Mouse (Mus musculus) neural tube, embryonic 14.5 days (tissue): Measurements from ENCODE around the gene Avil. TPM values are rescaled to one million over a fixed set of nuclear protein-coding genes. Genes with fewer than 3 reads are reported as not detected.
"Not testable (repeated sequence)": the region's sequence is repeated elsewhere in the genome, so short reads cannot be mapped to it uniquely, and the experiment has no call there.

Experiments used
- ATAC-seq: fragments of 200-750 bp; cut with Nextera tagmentation; 2 replicates; pipeline ENCODE4 v1.8.0; 2017; ENCODE audit warnings: low read depth, mild to moderate bottlenecking, moderate TSS enrichment, moderate library complexity
- H3K27ac ChIP-seq: fragments of 300-500 bp; sonication (generic); 2 replicates; pipeline ENCODE4 v1.5.1; 2014; ENCODE audit warnings: low read depth, mild to moderate bottlenecking, control low read depth, low read length, moderate library complexity, mixed read lengths
- H3K27me3 ChIP-seq: fragments of 300-500 bp; sonication (generic); 2 replicates; pipeline ENCODE4 v1.6.1; 2014; ENCODE audit warnings: low read length; ENCODE audit not compliant: control insufficient read depth, insufficient read depth
- H3K36me3 ChIP-seq: fragments of 300-500 bp; sonication (generic); 2 replicates; pipeline ENCODE4 v1.6.1; 2014; ENCODE audit warnings: low read length, mixed read lengths; ENCODE audit not compliant: control insufficient read depth, insufficient read depth
- H3K4me1 ChIP-seq: fragments of 300-500 bp; sonication (generic); 2 replicates; pipeline ENCODE4 v1.6.1; 2014; ENCODE audit warnings: low read length; ENCODE audit not compliant: control insufficient read depth, insufficient read depth
- H3K4me2 ChIP-seq: fragments of 300-500 bp; sonication (generic); 2 replicates; pipeline ENCODE4 v1.6.1; 2014; ENCODE audit warnings: mild to moderate bottlenecking, low read depth, low read length, control low read depth
- H3K4me3 ChIP-seq: fragments of 300-500 bp; sonication (generic); 2 replicates; pipeline ENCODE4 v1.5.1; 2014; ENCODE audit warnings: low read depth, low read length, control low read depth, mixed read lengths
- H3K9ac ChIP-seq: fragments of 300-500 bp; sonication (generic); replicated peaks from 2 replicates; pipeline ENCODE4 v1.6.1; 2014; ENCODE audit warnings: low read depth, mild to moderate bottlenecking, control low read depth, low read length, mixed read lengths
- H3K9me3 ChIP-seq: fragments of 300-500 bp; sonication (generic); 2 replicates; pipeline ENCODE4 v1.6.1; 2016; ENCODE audit warnings: low read length; ENCODE audit not compliant: control insufficient read depth
- WGBS: fragments of 180-500 bp; shearing (Covaris S2); extraction: QIAGEN DNeasy Blood & Tissue Kit; methylation state at CpG from one replicate; pipeline ENCODE4 v1.1.7; 2014; 5-methylcytosine and 5-hydroxymethylcytosine counted together
- polyA plus RNA-seq: library from polyadenylated mRNA; unstranded; fragments of >200 nt; fragmentation: Nextera tagmentation; extraction: Ambion mirVana; gene quantifications from 2 replicates; pipeline ENCODE4 v1.2.1, GENCODE M21; 2014

Gene Avil
- polyA plus RNA-seq, 1 experiment from 2014 or later: 0.15 TPM

DNA sequence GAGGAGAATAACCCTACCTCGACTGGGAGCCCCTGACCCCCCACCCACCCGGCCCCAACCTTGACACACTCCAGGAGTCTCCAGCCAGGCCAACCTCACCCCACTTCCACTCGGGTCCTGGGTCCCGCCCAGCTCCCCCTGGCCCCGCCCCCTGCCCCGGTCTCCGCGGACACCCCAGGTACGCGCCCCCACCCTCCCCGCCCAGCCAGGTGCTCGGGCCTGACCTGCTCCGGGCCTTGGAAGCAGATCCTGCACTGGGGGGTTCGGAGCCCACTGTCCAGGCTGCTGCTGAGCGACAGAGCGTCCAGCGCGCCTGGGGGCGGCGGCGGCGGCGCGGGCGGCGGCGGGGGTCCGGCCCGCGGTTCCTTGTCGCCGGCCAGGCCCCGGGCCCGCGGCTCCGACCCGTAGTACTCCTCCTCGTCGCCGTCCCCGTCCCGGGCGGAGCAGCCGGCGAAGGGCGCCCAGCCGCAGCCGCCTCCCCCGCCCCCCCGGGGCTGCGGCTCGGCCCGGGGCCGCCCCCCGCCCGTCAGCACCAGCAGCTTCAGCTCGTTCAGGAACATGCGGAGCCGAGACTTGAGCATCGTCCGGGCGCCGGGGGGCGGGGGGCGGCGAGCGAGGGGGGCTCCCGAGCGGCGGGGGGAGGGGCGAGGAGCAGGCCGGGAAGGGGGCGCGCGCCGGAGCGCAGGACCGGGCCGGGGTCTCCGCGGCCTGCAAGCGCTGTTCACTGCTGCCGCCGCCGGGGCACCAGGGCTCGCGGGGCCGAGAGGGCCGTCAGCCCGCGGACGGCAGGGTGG lies 58.9 kb downstream of the Avil start:
- Histone ChIP-seq H3K27me3 (no peaks in the 10 kb centered on the region), H3K4me2 (peak overlapping the region; percentile 79), H3K36me3 (peaks cover 19% of the 10 kb centered on the region), H3K4me1 (peaks cover 12% of the 10 kb centered on the region), H3K4me3 (peak overlapping the region; percentile 79), H3K27ac (peak overlapping the region; percentile 96), H3K9me3 (no peaks in the 10 kb centered on the region), H3K9ac (peak overlapping the region; percentile 96)
- under 1% methylated on average over 50 of the region's 92 CpGs for WGBS
- ATAC-seq: no peak

DNA sequence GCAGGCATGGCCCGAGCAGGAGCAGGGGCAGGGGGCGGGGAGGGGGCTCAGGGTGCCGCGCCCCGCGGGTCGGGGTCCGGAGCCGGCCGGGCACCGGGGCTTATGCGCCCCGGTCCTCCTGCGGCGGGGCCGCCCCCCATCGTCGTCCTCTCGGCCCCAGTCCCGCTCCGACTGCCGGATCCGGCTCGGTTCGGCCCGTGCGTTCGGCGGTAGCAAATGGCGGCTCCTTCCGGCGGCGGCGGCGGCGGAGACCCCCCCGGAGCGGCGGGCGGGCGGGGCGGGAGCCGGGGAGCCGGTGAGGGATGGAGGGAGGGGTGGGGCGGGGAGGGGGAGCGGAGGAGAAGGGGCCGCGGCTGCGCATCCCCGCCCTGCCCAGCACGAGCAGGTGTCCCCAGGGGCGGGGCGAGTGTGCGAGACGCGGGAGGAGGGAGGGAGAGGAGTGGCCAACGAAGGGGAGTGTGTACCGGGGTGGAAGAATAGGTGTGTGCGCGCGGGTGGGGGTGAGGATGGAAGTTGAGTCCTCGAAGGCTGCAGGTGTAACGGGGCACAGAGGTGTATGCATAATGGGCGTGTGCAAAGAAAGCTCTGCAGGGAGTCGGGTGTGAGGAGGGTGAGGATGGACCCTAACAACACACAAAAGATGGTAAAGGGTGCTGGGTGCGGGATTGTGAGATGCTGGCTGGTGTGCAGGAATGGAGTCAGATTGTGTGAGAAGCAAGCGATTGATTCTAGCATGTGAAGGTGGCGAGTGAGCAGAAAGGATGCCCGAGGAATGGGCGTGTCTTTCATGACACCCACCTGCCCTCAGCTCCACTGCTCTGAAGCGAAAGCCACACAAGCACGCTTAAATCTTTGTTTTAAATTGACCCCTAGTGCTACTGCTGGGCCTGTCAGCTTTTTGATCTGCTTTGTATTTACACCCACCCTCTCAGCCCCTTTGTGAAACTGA lies 59.7 kb downstream of the Avil start, which contains the start of gene March9:
Gene March9, minus strand, starts transcription at position 217 of the 949 bp plus-strand sequence.
- H3K4me2 ChIP-seq: peak within 1 kb of the TSS; percentile 79
- H3K27ac ChIP-seq: peak within 1 kb of the TSS; percentile 96
- H3K9ac ChIP-seq: peak within 1 kb of the TSS; percentile 96
- no peaks in the 10 kb centered on the region for H3K9me3 ChIP-seq
- under 1% methylated on average over 64 of the region's 72 CpGs for WGBS
- H3K4me3 ChIP-seq: peak within 1 kb of the TSS; percentile 79
- no peaks in the 10 kb centered on the region for H3K27me3 ChIP-seq
- peak; percentile 41 for ATAC-seq
- peaks cover 20% of the 10 kb centered on the region for H3K4me1 ChIP-seq
- H3K36me3 ChIP-seq: peaks cover 21% of the 10 kb centered on the region

DNA sequence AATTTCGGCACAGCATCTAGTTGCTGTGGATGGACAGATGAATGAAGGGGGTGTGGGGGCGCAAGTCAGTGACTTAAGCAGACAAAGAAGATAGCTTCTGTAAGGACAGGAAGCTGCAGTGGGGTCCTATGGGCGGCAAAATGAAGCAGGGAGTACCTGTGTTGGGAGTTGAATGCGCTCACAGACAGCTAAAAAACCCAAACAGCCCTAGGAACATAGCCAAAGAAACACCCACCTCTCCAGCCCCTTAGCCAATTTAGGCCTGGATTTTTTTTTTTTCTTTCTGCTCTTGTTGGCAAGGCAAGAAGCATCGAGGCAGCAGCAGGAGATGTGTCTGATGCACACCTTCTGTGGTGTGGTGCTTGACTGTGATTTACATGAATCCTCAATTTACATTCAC lies 60.6 kb downstream of the Avil start:
- Histone ChIP-seq H3K4me1 (peaks cover 18% of the 10 kb centered on the region), H3K4me2 (peak overlapping the region; percentile 79), H3K27ac (peak overlapping the region; percentile 96), H3K36me3 (peaks cover 21% of the 10 kb centered on the region), H3K9me3 (no peaks in the 10 kb centered on the region), H3K27me3 (no peaks in the 10 kb centered on the region), H3K9ac (peak overlapping the region; percentile 96), H3K4me3 (peak overlapping the region; percentile 79)
- 20% methylated on average over 5 of the region's 5 CpGs for WGBS
- no peak for ATAC-seq

DNA sequence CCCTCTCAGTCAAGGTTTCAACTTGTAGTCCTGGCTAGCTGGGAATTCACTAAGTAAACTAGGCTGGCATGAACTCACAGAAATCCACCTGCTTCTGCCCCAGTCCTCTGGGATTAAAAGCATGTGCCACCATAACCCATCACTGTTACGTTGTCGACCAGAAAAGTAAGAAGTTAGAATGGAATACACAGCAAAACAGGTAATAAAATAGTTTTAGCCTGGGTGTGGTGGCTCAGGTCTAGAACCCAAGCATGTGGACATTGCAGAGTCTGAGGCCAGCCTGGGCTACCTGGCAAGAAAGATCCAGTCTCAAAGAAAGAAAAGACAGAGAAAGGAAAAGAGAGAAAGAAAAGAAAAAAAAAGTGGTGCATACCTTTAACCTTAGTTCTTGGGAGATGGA lies 61.0 kb downstream of the Avil start:
- Histone ChIP-seq H3K4me1 (peaks cover 18% of the 10 kb centered on the region), H3K4me3 (peak overlapping the region; percentile 79), H3K27me3 (no peaks in the 10 kb centered on the region), H3K9me3 (no peaks in the 10 kb centered on the region), H3K36me3 (peaks cover 21% of the 10 kb centered on the region), H3K9ac (no peak overlapping the region), H3K27ac (peak overlapping the region; percentile 96), H3K4me2 (peak overlapping the region; percentile 79; the same call in 1 of the 2 replicates)
- ATAC-seq: no peak
- 69% methylated on average over 2 of the region's 2 CpGs for WGBS

GRCm38 (mm10) chr10:127062101-127062500 lies 61.6 kb downstream of the Avil start:
- not testable (repeated sequence) for ATAC-seq, H3K9ac ChIP-seq, H3K4me2 ChIP-seq, H3K4me3 ChIP-seq, H3K9me3 ChIP-seq, H3K27me3 ChIP-seq, H3K27ac ChIP-seq
- Histone ChIP-seq H3K36me3 (peaks cover 25% of the 10 kb centered on the region), H3K4me1 (peaks cover 18% of the 10 kb centered on the region)
- 95% methylated on average over 4 of the region's 4 CpGs for WGBS

DNA sequence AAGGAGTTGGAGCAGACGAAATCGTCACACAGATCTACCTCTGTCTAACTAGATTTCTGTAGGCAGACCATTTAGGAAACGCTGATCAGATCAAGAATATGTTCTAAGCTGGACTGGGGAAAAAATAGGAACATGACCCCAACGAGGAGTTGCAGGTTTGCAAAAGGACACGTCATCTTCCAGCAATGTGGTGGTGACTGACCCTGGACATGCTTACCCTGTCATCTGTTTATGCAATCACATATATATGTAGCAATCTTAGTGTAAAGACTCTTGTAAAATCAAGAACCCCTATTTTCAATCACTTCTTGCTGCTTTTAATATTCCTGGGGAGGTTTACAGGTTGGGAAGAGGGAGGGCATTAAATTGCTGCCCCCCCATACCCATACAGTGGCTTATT lies 62.0 kb downstream of the Avil start:
- Histone ChIP-seq H3K9me3 (no peaks in the 10 kb centered on the region), H3K4me1 (peaks cover 18% of the 10 kb centered on the region), H3K27ac (peak overlapping the region; percentile 52; the same call in 1 of the 2 replicates), H3K9ac (no peak overlapping the region), H3K36me3 (peaks cover 29% of the 10 kb centered on the region), H3K4me3 (no peak overlapping the region), H3K27me3 (no peaks in the 10 kb centered on the region), H3K4me2 (peak overlapping the region; percentile 31)
- 84% methylated on average over 5 of the region's 5 CpGs for WGBS
- no peak for ATAC-seq

DNA sequence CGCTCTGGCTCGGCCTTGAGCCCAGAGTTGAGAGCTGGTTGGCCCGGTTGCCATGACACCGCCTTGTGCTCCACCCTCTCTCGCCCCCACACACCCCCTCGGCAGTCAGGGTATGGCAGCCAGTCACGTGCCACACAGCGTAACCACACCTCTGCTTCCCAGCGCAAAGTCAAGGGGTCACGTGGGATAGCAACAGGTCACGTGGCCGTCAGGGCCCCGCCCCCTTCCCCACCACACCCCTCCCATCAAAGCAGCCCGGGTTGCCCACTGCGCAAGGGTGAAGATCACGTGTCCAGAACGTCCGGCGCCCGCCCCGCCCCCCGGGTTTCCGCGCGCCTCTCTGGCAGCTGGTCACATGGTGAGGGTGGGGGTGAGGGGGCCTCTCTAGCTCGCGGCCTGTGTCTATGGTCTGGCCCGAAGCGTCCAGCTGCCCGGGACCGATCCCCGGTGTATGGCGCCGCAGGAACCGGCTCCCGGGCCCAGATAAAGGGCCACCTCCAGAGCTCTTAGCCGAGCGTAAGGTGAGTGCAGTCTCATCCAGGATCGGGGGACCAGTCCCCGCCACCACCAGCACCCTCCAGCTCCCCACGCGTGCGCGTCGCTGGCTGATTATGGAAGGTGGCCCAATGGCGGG lies 62.8 kb downstream of the Avil start, which contains the start of gene Cdk4:
Gene Cdk4, plus strand, starts transcription at position 296 of the 634 bp plus-strand sequence.
- peak within 1 kb of the TSS; percentile 86 for H3K4me2 ChIP-seq
- H3K27me3 ChIP-seq: no peaks in the 10 kb centered on the region
- peaks cover 37% of the 10 kb centered on the region for H3K36me3 ChIP-seq
- peak within 1 kb of the TSS; percentile 91 for H3K27ac ChIP-seq
- no peaks in the 10 kb centered on the region for H3K9me3 ChIP-seq
- H3K4me3 ChIP-seq: peak within 1 kb of the TSS; percentile 84
- peak; percentile 88 for ATAC-seq
- under 1% methylated on average over 45 of the region's 46 CpGs for WGBS
- peak within 1 kb of the TSS; percentile 98 for H3K9ac ChIP-seq
- peaks cover 21% of the 10 kb centered on the region for H3K4me1 ChIP-seq

- H3K27ac ChIP-seq: peak overlapping the region; percentile 91
- H3K27me3 ChIP-seq: no peaks in the 10 kb centered on the region
- H3K9ac ChIP-seq: peak overlapping the region; percentile 98
- H3K36me3 ChIP-seq: peaks cover 37% of the 10 kb centered on the region
- H3K4me1 ChIP-seq: peaks cover 24% of the 10 kb centered on the region
- peak overlapping the region; percentile 86 for H3K4me2 ChIP-seq
- 12% methylated on average over 37 of the region's 37 CpGs for WGBS
- H3K4me3 ChIP-seq: peak overlapping the region; percentile 84
- ATAC-seq: peak; percentile 6; the same call in 1 of the 2 replicates
- no peaks in the 10 kb centered on the region for H3K9me3 ChIP-seq
Observed at GRCm38 (mm10) chr10:127063913-127064870, 63.7 kb downstream of the Avil start.
